Mouse (Mus musculus) liver, embryonic 14.5 days (tissue): ENCODE results near the gene Faiml.

ENCODE experiments used
- CTCF ChIP-seq: IDR thresholded peaks from 2 replicates; pipeline ENCODE4 v1.5.1; 2016; ENCODE audit warnings: antibody characterized with exemption, low read depth, control low read depth
- EP300 ChIP-seq: IDR thresholded peaks from 2 replicates; pipeline ENCODE4 v1.6.1; 2016; ENCODE audit warnings: antibody characterized with exemption, low read depth

- peak; percentile 95 for TF ChIP-seq CTCF
- TF ChIP-seq EP300: no peak
These were observed 5.0 kb upstream of the Faiml start for GRCm38 (mm10) chr9:99242035-99242434.
